Mouse (Mus musculus) limb, embryonic 13.5 days (tissue): Measurements from ENCODE around the gene Hydin. TPM values are rescaled to one million over a fixed set of nuclear protein-coding genes. Genes with fewer than 3 reads are reported as not detected.
"Not testable (repeated sequence)": the region's sequence is repeated elsewhere in the genome, so short reads cannot be mapped to it uniquely, and the experiment has no call there.

Source experiments
- ATAC-seq: fragments of 200-750 bp; cut with Nextera tagmentation; 2 replicates; pipeline ENCODE4 v1.8.0; 2017; ENCODE audit warnings: low read depth, moderate number of reproducible peaks, moderate TSS enrichment; ENCODE audit not compliant: low FRiP score
- H3K27ac ChIP-seq: fragments of 300-500 bp; sonication (generic); 2 replicates; pipeline ENCODE4 v1.5.1; 2015; ENCODE audit warnings: inconsistent platforms, mild to moderate bottlenecking, moderate library complexity
- H3K27me3 ChIP-seq: fragments of 300-500 bp; sonication (generic); 2 replicates; pipeline ENCODE4 v1.6.1; 2015; ENCODE audit warnings: mild to moderate bottlenecking, inconsistent platforms
- H3K36me3 ChIP-seq: fragments of 300-500 bp; sonication (generic); 2 replicates; pipeline ENCODE4 v1.6.1; 2015; ENCODE audit warnings: inconsistent platforms, mild to moderate bottlenecking, moderate library complexity
- H3K4me1 ChIP-seq: fragments of 300-500 bp; sonication (generic); 2 replicates; pipeline ENCODE4 v1.6.1; 2015; ENCODE audit warnings: inconsistent platforms
- H3K4me2 ChIP-seq: fragments of 300-500 bp; sonication (generic); replicated peaks from 2 replicates; pipeline ENCODE4 v1.6.1; 2015; ENCODE audit warnings: inconsistent platforms, mild to moderate bottlenecking, moderate library complexity
- H3K4me3 ChIP-seq: fragments of 300-500 bp; sonication (generic); 2 replicates; pipeline ENCODE4 v1.5.1; 2015; ENCODE audit warnings: moderate library complexity, mild to moderate bottlenecking, inconsistent platforms
- H3K9ac ChIP-seq: fragments of 300-500 bp; sonication (generic); 2 replicates; pipeline ENCODE4 v1.6.1; 2015; ENCODE audit warnings: mild to moderate bottlenecking, inconsistent platforms
- H3K9me3 ChIP-seq: fragments of 300-500 bp; sonication (generic); 2 replicates; pipeline ENCODE4 v1.6.1; 2016; ENCODE audit warnings: inconsistent platforms
- WGBS: fragments of 180-500 bp; shearing (Covaris S2); methylation state at CpG from one replicate; pipeline ENCODE4 v1.1.7; 2015; 5-methylcytosine and 5-hydroxymethylcytosine counted together
- polyA plus RNA-seq: library from polyadenylated mRNA; unstranded; fragments of >200 nt; fragmentation: Nextera tagmentation; extraction: Ambion mirVana; gene quantifications from 2 replicates; pipeline ENCODE4 v1.2.1, GENCODE M21; 2015

Hydin gene
- polyA plus RNA-seq, 1 experiment from 2014 or later: 0.28 TPM

DNA sequence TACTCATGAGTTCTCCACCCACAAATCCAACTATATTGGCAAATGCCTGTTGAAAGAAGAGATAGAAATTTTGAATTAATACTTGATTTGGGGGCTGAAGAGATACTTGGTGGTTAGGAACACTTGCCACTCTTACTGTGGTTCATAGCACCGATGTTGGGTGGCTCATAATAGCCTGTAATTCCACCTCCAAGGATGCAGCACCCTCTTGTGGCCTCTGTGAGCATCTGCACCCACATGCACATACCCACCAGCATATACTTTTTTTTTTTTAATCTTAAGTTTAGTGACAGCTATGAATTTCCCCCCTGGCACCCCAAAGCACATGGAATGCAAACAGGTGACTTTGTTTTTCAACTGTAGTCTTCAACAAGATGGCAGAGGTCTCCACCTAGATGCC lies 283.6 kb downstream of the Hydin start:
- Histone ChIP-seq H3K9ac (no peak overlapping the region), H3K36me3 (no peaks in the 10 kb centered on the region), H3K4me2 (no peak overlapping the region), H3K4me1 (no peaks in the 10 kb centered on the region), H3K27ac (no peak overlapping the region), H3K27me3 (peaks cover 1% of the 10 kb centered on the region; the same call in 1 of the 2 replicates), H3K9me3 (peaks cover 4% of the 10 kb centered on the region; the same call in 1 of the 2 replicates), H3K4me3 (no peak overlapping the region)
- 88% methylated on average over 1 of the region's 1 CpGs for WGBS
- no peak for ATAC-seq

DNA sequence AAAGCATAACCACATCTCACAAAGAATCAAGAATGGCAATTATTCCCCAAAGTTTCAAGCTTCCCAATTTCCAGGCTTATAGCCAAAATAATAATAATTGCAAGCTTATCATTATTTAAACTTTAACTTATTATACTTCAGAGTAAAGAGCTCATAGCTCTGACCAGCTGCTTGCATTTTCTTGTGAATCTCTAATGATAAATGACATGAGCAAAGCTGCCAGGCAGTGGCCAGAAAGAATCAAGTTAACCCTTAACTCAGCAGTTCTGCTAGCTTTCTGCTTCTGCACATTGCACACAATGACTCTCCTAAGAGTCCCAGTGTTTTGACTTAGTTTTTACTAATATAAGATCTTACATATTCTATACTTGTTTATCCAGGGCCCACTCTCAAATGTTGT lies 285.3 kb downstream of the Hydin start:
- not testable (repeated sequence) for H3K4me2 ChIP-seq, H3K36me3 ChIP-seq, H3K9me3 ChIP-seq, H3K4me3 ChIP-seq, H3K27me3 ChIP-seq, H3K4me1 ChIP-seq, H3K27ac ChIP-seq, H3K9ac ChIP-seq, ATAC-seq

DNA sequence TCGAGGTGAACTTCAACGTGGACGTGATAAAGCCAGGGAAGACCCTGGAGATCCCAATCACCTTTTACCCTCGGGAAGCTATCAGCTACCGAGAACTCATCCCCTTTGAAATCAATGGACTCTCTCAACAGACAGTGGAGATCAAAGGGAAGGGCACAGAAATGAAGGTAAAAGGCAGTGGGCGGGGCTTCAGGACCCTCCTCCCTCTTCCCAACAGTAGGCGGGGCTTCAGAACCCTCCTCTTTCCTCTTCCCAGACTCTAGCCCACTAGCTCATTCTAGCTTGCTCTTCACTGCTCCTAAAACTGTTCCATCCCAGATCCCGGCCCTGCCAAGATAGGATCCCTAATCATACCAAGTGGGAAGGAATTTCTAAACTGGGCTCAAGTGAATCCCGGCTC lies 325.9 kb downstream of the Hydin start:
- WGBS: 85% methylated on average over 9 of the region's 9 CpGs
- no peak for ATAC-seq
- no peaks in the 10 kb centered on the region for H3K36me3 ChIP-seq
- no peaks in the 10 kb centered on the region for H3K4me1 ChIP-seq
- H3K9me3 ChIP-seq: no peaks in the 10 kb centered on the region
- no peak overlapping the region for H3K4me2 ChIP-seq
- H3K27me3 ChIP-seq: no peaks in the 10 kb centered on the region
- H3K27ac ChIP-seq: no peak overlapping the region
- no peak overlapping the region for H3K4me3 ChIP-seq
- H3K9ac ChIP-seq: no peak overlapping the region

DNA sequence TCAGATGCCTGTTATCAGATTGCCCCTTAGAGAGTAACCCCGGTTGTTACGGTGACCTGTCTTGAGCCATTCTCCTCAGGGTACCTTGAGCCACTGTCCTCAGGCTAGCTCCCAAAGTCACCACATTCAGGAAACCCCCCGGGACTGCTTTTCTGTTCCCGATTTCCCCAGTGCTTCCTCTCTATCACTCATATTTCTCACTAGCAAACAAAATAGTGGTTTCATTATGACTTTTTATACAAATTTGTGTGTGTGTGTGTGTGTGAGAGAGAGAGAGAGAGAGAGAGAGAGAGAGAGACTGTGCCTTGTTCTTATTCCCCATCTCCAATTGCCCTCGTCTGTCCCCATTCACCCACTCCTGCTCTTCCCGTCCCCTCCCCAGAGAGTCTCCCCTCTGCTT lies 327.4 kb downstream of the Hydin start:
- H3K9ac ChIP-seq: no peak overlapping the region
- no peaks in the 10 kb centered on the region for H3K9me3 ChIP-seq
- H3K27me3 ChIP-seq: no peaks in the 10 kb centered on the region
- no peaks in the 10 kb centered on the region for H3K36me3 ChIP-seq
- H3K4me1 ChIP-seq: no peaks in the 10 kb centered on the region
- H3K27ac ChIP-seq: no peak overlapping the region
- no peak overlapping the region for H3K4me2 ChIP-seq
- WGBS: 81% methylated on average over 6 of the region's 6 CpGs
- ATAC-seq: no peak
- no peak overlapping the region for H3K4me3 ChIP-seq

DNA sequence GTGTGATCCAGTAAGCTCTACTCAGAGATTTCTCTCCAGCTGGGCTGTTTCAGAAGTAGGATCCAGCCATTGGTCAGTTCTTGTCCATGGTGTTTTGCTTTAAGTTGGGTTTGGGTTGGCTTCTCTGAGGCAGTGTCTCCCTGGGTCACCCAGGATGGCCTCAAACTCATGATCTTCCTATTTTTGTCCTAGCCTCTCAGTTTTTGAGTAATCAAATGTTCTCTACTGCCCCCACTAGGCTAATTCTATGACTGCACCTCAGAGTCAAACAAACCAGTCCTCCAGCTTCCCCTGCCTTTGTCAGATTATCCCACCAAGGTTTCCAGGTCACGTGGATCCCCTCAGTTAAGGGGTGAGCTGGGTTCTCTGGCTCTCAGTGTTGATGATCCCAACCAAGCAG lies 337.8 kb downstream of the Hydin start:
- Histone ChIP-seq H3K27me3 (no peaks in the 10 kb centered on the region), H3K9me3 (no peaks in the 10 kb centered on the region), H3K36me3 (no peaks in the 10 kb centered on the region), H3K4me2 (no peak overlapping the region), H3K9ac (no peak overlapping the region), H3K4me1 (no peaks in the 10 kb centered on the region), H3K27ac (no peak overlapping the region), H3K4me3 (no peak overlapping the region)
- no peak for ATAC-seq
- 3% methylated on average over 1 of the region's 1 CpGs for whole genome bisulfite sequencing

DNA sequence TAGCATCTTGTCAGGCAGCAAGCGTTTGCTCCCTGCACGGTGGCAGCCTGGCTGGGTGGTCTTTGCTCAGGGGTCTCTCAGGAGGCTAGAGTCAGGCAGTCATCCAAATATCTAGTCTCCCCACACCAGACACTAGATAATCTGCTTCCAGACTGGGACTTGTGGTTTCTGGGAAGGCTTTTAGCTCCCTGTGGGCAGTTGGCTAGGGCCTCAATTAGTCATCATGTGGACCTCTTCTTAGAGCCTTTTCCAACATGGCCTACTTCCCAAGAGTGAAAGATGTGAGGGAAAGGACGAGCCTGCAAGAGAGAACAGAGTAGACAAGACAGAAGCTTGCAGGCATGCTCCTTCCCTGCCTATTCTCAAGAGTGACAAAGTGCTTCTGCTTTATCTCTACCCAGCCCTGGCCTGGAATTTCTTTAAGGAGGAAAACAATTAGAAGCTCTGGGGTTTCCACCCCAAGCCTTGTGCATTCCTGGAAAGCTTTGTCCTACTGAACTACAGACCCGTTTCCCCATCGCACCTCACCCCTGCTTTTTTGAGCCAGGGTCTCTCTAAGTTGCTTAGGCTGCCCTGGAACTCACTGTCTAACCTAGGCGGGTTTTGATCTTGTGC lies 338.7 kb downstream of the Hydin start:
- Histone ChIP-seq H3K4me2 (no peak overlapping the region), H3K4me1 (no peaks in the 10 kb centered on the region), H3K27me3 (no peaks in the 10 kb centered on the region), H3K9me3 (no peaks in the 10 kb centered on the region), H3K27ac (no peak overlapping the region), H3K9ac (no peak overlapping the region), H3K4me3 (no peak overlapping the region), H3K36me3 (no peaks in the 10 kb centered on the region)
- ATAC-seq: no peak
- WGBS: 61% methylated on average over 6 of the region's 6 CpGs

DNA sequence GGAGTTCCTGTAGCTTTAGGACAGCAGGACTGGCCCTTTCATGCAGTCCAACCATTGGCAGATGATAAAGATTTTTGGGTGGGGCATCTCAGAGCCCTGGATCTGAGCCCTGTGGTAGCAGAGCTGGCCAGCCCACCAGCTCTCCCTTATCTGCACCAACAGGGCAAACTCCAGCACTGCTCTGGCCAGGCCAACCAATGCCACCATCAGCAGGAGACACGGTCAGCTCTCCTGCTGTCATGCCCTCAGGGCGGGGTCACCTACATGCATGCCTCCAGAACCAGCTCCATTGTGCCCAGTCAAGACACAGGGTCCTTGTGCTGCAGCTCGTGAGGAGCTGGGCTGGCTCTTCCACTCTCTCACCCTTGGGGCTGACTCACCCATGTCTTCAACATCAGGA lies 349.0 kb downstream of the Hydin start:
- no peaks in the 10 kb centered on the region for H3K9me3 ChIP-seq
- WGBS: 65% methylated on average over 3 of the region's 3 CpGs
- no peak overlapping the region for H3K9ac ChIP-seq
- no peaks in the 10 kb centered on the region for H3K27me3 ChIP-seq
- no peak for ATAC-seq
- H3K27ac ChIP-seq: no peak overlapping the region
- H3K4me2 ChIP-seq: no peak overlapping the region
- peaks cover 22% of the 10 kb centered on the region for H3K4me1 ChIP-seq
- H3K4me3 ChIP-seq: no peak overlapping the region
- H3K36me3 ChIP-seq: no peaks in the 10 kb centered on the region

DNA sequence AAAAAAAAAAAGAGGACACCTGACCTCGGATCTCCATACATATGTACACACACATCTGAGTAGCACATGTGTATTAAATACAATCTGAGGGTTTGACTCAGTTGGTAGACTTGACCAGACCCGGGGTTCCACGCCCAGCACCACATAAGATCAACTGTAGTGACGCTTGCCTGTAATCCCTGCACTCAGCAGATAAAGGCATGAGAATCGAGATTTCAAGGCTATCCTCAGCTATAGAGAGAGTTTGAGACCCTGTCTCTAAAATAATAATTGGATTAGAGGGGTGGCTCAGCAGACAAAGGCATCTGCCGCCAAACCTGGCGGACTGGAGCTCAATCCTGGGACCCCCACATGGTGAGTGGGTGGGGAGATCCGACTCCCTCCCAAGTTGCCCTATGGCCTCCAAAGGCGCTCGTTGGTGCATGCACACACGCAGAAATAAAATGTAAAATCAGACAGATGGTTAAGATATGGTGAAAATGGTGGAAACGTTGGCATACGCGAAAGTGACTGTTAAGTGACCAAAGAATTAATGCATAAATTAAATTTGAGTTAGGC lies 351.1 kb downstream of the Hydin start:
- H3K36me3 ChIP-seq: no peaks in the 10 kb centered on the region
- peaks cover 24% of the 10 kb centered on the region for H3K4me1 ChIP-seq
- no peaks in the 10 kb centered on the region for H3K9me3 ChIP-seq
- ATAC-seq: peak; percentile 25; the same call in 1 of the 2 replicates
- WGBS: 28% methylated on average over 14 of the region's 14 CpGs
- H3K4me3 ChIP-seq: peak overlapping the region; percentile 96
- H3K9ac ChIP-seq: no peak overlapping the region
- H3K27me3 ChIP-seq: no peaks in the 10 kb centered on the region
- peak overlapping the region; percentile 94 for H3K4me2 ChIP-seq
- no peak overlapping the region for H3K27ac ChIP-seq

DNA sequence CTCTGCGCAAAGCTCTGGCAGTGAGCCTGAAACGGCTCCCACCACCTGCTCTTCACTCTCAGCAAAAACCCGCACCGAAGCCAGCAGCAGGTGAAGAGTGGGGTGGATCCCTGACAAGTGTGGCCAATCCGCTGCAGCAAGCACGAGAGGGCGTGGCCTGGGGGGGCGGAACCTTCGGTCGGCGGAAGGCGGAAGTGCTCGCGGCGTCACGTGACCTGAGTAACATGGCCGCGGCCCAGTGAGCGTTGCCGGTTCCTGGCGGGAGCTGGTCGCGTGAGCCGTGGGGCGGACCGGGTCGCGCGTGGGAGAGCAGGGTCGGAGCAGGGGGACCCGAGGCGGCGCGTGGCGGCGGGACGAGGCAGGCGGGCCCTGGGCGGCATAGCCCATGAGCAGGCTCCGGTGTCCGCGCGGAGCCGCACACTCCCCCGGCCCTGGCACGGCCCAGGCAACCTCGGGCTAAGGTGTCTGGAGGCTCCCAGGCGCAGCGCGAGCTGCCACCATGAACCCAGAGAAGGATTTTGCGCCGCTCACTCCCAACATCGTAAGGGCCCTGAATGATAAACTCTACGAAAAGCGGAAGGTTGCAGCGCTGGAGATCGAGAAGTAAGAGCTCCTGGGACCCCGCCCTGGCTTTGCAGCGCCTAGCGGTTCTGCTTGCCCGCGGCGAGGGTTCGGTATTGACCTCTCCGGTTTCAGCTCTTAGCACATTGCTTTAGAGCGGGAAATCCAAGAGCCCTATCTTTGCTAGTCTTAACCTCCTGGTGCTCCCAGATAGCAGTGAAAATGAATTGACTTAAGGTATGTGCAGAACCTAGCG lies 351.8 kb downstream of the Hydin start, which contains the start of gene Vac14:
Vac14 (plus strand) TSS at position 195 of the 817 bp plus-strand sequence.
- peaks cover 24% of the 10 kb centered on the region for H3K4me1 ChIP-seq
- ATAC-seq: peak; percentile 97
- WGBS: under 1% methylated on average over 67 of the region's 67 CpGs
- H3K36me3 ChIP-seq: no peaks in the 10 kb centered on the region
- H3K27me3 ChIP-seq: no peaks in the 10 kb centered on the region
- H3K4me2 ChIP-seq: peak within 1 kb of the TSS; percentile 94
- H3K9ac ChIP-seq: peak within 1 kb of the TSS; percentile 81
- H3K9me3 ChIP-seq: no peaks in the 10 kb centered on the region
- peak within 1 kb of the TSS; percentile 96 for H3K4me3 ChIP-seq
- H3K27ac ChIP-seq: no peak within 1 kb of the TSS

DNA sequence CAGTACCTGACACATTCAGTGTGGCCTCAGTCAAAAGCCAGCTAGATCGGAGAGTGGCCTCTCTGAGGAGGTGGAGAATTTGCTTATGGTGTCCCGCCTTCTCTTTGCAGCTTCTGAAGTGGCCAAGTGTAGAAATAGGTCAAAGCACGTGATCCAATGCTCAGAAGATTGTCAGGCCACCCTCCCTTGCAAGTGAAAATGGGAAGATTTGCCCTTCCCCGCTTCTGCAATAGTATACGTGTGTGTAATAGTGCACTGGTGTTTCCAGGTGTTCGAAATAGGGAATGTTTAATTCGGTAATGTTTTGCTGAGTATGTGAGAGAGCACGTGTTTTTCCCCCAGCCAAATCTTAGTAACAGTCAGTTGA lies 352.4 kb downstream of the Hydin start:
- peaks cover 24% of the 10 kb centered on the region for H3K4me1 ChIP-seq
- H3K27ac ChIP-seq: no peak overlapping the region
- peak overlapping the region; percentile 81 for H3K9ac ChIP-seq
- peak overlapping the region; percentile 94 for H3K4me2 ChIP-seq
- H3K4me3 ChIP-seq: peak overlapping the region; percentile 96
- no peaks in the 10 kb centered on the region for H3K27me3 ChIP-seq
- no peaks in the 10 kb centered on the region for H3K36me3 ChIP-seq
- H3K9me3 ChIP-seq: no peaks in the 10 kb centered on the region
- WGBS: 25% methylated on average over 8 of the region's 8 CpGs
- ATAC-seq: no peak

DNA sequence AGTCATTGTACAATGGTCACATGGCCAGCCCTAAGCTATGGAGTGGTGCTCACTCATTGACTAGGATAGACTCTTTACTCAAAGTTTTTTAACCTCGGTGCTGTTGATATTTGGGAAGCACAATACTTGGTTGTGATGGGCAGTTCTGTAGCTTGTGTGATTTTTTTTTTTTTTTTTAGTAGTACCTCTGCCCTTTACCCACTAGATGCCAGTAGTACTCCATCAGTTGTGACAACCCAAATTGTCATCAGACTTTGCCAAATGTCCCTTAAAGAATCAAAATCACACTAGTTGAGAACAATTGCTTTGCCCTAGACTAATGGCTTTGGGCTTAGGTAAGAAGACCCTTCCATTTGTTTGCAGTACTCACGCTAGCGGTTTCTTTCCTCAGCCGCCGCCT lies 353.1 kb downstream of the Hydin start:
- H3K4me1 ChIP-seq: peaks cover 24% of the 10 kb centered on the region
- H3K36me3 ChIP-seq: no peaks in the 10 kb centered on the region
- H3K27ac ChIP-seq: no peak overlapping the region
- no peaks in the 10 kb centered on the region for H3K27me3 ChIP-seq
- WGBS: 92% methylated on average over 5 of the region's 5 CpGs
- H3K9ac ChIP-seq: no peak overlapping the region
- no peak for ATAC-seq
- peak overlapping the region; percentile 96; the same call in 1 of the 2 replicates for H3K4me3 ChIP-seq
- peak overlapping the region; percentile 94 for H3K4me2 ChIP-seq
- H3K9me3 ChIP-seq: no peaks in the 10 kb centered on the region

DNA sequence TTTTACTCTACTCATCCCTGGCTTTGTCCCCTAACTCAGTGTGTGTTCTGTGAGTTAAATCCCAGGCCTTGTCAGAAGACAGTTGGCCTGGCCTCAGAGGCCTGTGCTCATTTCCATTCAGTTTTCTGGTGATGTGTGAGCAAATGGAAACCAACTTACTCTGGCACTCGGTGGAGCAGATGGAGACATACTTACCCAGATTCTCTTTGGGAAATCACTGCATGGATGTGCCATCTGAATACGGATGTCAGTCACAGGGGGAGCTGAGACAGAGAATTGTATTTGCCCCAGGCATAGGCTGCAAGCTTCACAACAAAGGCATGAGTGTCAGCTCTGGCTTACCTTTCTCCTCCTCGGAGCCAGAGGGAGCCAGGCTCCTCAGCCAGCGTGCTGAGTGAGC lies 359.7 kb downstream of the Hydin start:
- Histone ChIP-seq H3K9ac (no peak overlapping the region), H3K4me2 (no peak overlapping the region), H3K9me3 (no peaks in the 10 kb centered on the region), H3K27me3 (no peaks in the 10 kb centered on the region), H3K4me3 (no peak overlapping the region), H3K27ac (no peak overlapping the region), H3K4me1 (peaks cover 15% of the 10 kb centered on the region), H3K36me3 (no peaks in the 10 kb centered on the region)
- 84% methylated on average over 4 of the region's 4 CpGs for WGBS
- no peak for ATAC-seq
